Mouse (Mus musculus) heart, embryonic 11.5 days (tissue): Measurements from ENCODE around the gene Pde4d. TPM values are rescaled to one million over a fixed set of nuclear protein-coding genes. Genes with fewer than 3 reads are reported as not detected.

Experiments
- ATAC-seq: fragments of 200-750 bp; cut with Nextera tagmentation; replicated peaks from 2 replicates; pipeline ENCODE4 v1.8.0; 2017; ENCODE audit warnings: moderate library complexity; ENCODE audit not compliant: insufficient number of reproducible peaks, low FRiP score, low TSS enrichment
- H3K27ac ChIP-seq: fragments of 300-500 bp; sonication (generic); 2 replicates; pipeline ENCODE4 v1.5.1; 2014; ENCODE audit warnings: mild to moderate bottlenecking, low read depth, low read length
- H3K27me3 ChIP-seq: fragments of 300-500 bp; sonication (generic); 2 replicates; pipeline ENCODE4 v1.6.1; 2014; ENCODE audit warnings: mild to moderate bottlenecking, low read length, mixed read lengths; ENCODE audit not compliant: control insufficient read depth, insufficient read depth
- H3K36me3 ChIP-seq: fragments of 300-500 bp; sonication (generic); 2 replicates; pipeline ENCODE4 v1.6.1; 2014; ENCODE audit warnings: mild to moderate bottlenecking, low read length, moderate library complexity, mixed read lengths; ENCODE audit not compliant: control insufficient read depth, insufficient read depth
- H3K4me1 ChIP-seq: fragments of 300-500 bp; sonication (generic); 2 replicates; pipeline ENCODE4 v1.6.1; 2014; ENCODE audit warnings: low read length; ENCODE audit not compliant: control insufficient read depth, insufficient read depth
- H3K4me2 ChIP-seq: fragments of 300-500 bp; sonication (generic); 2 replicates; pipeline ENCODE4 v1.6.1; 2014; ENCODE audit warnings: mild to moderate bottlenecking, moderate library complexity
- H3K4me3 ChIP-seq: fragments of 300-500 bp; sonication (generic); 2 replicates; pipeline ENCODE4 v1.5.1; 2014; ENCODE audit warnings: low read depth, low read length
- H3K9ac ChIP-seq: fragments of 300-500 bp; sonication (generic); 2 replicates; pipeline ENCODE4 v1.6.1; 2014; ENCODE audit warnings: mild to moderate bottlenecking, low read depth, low read length, moderate library complexity
- H3K9me3 ChIP-seq: fragments of 300-500 bp; sonication (generic); replicated peaks from 2 replicates; pipeline ENCODE4 v1.6.1; 2016; ENCODE audit warnings: low read length; ENCODE audit not compliant: control insufficient read depth
- WGBS: fragments of 180-500 bp; shearing (Covaris S2); extraction: QIAGEN DNeasy Blood & Tissue Kit; methylation state at CpG from one replicate; pipeline ENCODE4 v1.1.7; 2014; ENCODE audit not compliant: insufficient replicate concordance; 5-methylcytosine and 5-hydroxymethylcytosine counted together
- polyA plus RNA-seq: library from polyadenylated mRNA; unstranded; fragments of >200 nt; fragmentation: Nextera tagmentation; extraction: Ambion mirVana; gene quantifications from 2 replicates; pipeline ENCODE4 v1.2.1, GENCODE M21; 2014

Pde4d gene
- polyA plus RNA-seq, 1 experiment from 2014 or later = 27.8 TPM

- WGBS = 56% methylated on average over 5 of the region's 5 CpGs
- ATAC-seq = no peak
Measured at GRCm38 (mm10) chr13:109534709-109535284, 1085.0 kb downstream of the Pde4d start.

GRCm38 (mm10) chr13:109536636-109537035 is 1086.9 kb downstream of the Pde4d start:
- Histone ChIP-seq H3K4me3 (no peak overlapping the region), H3K4me1 (no peaks in the 10 kb centered on the region), H3K4me2 (no peak overlapping the region), H3K27me3 (no peaks in the 10 kb centered on the region), H3K27ac (no peak overlapping the region), H3K9me3 (no peaks in the 10 kb centered on the region), H3K36me3 (no peaks in the 10 kb centered on the region), H3K9ac (no peak overlapping the region)
- no peak for ATAC-seq
- 48% methylated on average over 4 of the region's 4 CpGs for WGBS

More at GRCm38 (mm10) chr13:109534709-109535284, 1085.0 kb downstream of the Pde4d start:
- H3K36me3 ChIP-seq = no peaks in the 10 kb centered on the region
- H3K9ac ChIP-seq = no peak overlapping the region
- H3K9me3 ChIP-seq = no peaks in the 10 kb centered on the region
- no peaks in the 10 kb centered on the region for H3K4me1 ChIP-seq
- H3K27me3 ChIP-seq = no peaks in the 10 kb centered on the region
- H3K27ac ChIP-seq = no peak overlapping the region
- H3K4me3 ChIP-seq = no peak overlapping the region
- no peak overlapping the region for H3K4me2 ChIP-seq

GRCm38 (mm10) chr13:109539371-109539770 is 1089.6 kb downstream of the Pde4d start:
- WGBS = 51% methylated on average over 3 of the region's 3 CpGs
- ATAC-seq = no peak
- no peak overlapping the region for H3K27ac ChIP-seq

GRCm38 (mm10) chr13:109544646-109545045 is 1094.9 kb downstream of the Pde4d start:
- Histone ChIP-seq H3K27me3 (no peaks in the 10 kb centered on the region), H3K27ac (no peak overlapping the region), H3K4me1 (no peaks in the 10 kb centered on the region), H3K36me3 (no peaks in the 10 kb centered on the region), H3K4me3 (no peak overlapping the region), H3K9ac (no peak overlapping the region), H3K9me3 (no peaks in the 10 kb centered on the region), H3K4me2 (no peak overlapping the region)
- ATAC-seq = no peak
- WGBS = 73% methylated on average over 4 of the region's 4 CpGs

More at GRCm38 (mm10) chr13:109539371-109539770, 1089.6 kb downstream of the Pde4d start:
- no peak overlapping the region for H3K4me3 ChIP-seq
- H3K4me1 ChIP-seq = no peaks in the 10 kb centered on the region
- H3K27me3 ChIP-seq = no peaks in the 10 kb centered on the region
- no peak overlapping the region for H3K4me2 ChIP-seq
- H3K9me3 ChIP-seq = no peaks in the 10 kb centered on the region
- no peak overlapping the region for H3K9ac ChIP-seq
- H3K36me3 ChIP-seq = no peaks in the 10 kb centered on the region

GRCm38 (mm10) chr13:109546337-109546736 is 1096.6 kb downstream of the Pde4d start:
- Histone ChIP-seq H3K4me2 (no peak overlapping the region), H3K36me3 (no peaks in the 10 kb centered on the region), H3K4me1 (no peaks in the 10 kb centered on the region), H3K27ac (no peak overlapping the region), H3K9ac (no peak overlapping the region), H3K4me3 (no peak overlapping the region), H3K9me3 (no peaks in the 10 kb centered on the region), H3K27me3 (no peaks in the 10 kb centered on the region)
- ATAC-seq = no peak
- WGBS = 79% methylated on average over 18 of the region's 18 CpGs

GRCm38 (mm10) chr13:109547006-109547587 is 1097.3 kb downstream of the Pde4d start:
- Histone ChIP-seq H3K9me3 (no peaks in the 10 kb centered on the region), H3K4me2 (no peak overlapping the region), H3K36me3 (no peaks in the 10 kb centered on the region), H3K9ac (no peak overlapping the region), H3K4me1 (no peaks in the 10 kb centered on the region), H3K27ac (no peak overlapping the region), H3K27me3 (no peaks in the 10 kb centered on the region), H3K4me3 (no peak overlapping the region)
- 71% methylated on average over 10 of the region's 10 CpGs for WGBS
- ATAC-seq = no peak

GRCm38 (mm10) chr13:109547700-109548099 is 1098.0 kb downstream of the Pde4d start:
- no peak overlapping the region for H3K4me3 ChIP-seq
- no peaks in the 10 kb centered on the region for H3K27me3 ChIP-seq
- no peak for ATAC-seq
- no peak overlapping the region for H3K27ac ChIP-seq
- no peaks in the 10 kb centered on the region for H3K36me3 ChIP-seq
- H3K4me2 ChIP-seq = no peak overlapping the region
- H3K9ac ChIP-seq = no peak overlapping the region
- H3K9me3 ChIP-seq = no peaks in the 10 kb centered on the region
- WGBS = 30% methylated on average over 6 of the region's 6 CpGs
- H3K4me1 ChIP-seq = no peaks in the 10 kb centered on the region

GRCm38 (mm10) chr13:109548263-109548662 is 1098.5 kb downstream of the Pde4d start:
- H3K9ac ChIP-seq = no peak overlapping the region
- H3K36me3 ChIP-seq = no peaks in the 10 kb centered on the region
- H3K4me2 ChIP-seq = no peak overlapping the region
- H3K9me3 ChIP-seq = no peaks in the 10 kb centered on the region
- no peak for ATAC-seq
- no peaks in the 10 kb centered on the region for H3K4me1 ChIP-seq
- no peak overlapping the region for H3K4me3 ChIP-seq
- H3K27me3 ChIP-seq = no peaks in the 10 kb centered on the region
- no peak overlapping the region for H3K27ac ChIP-seq
- 65% methylated on average over 5 of the region's 5 CpGs for WGBS
